Mouse (Mus musculus) C2C12 (cell line): Measurements from ENCODE around the gene Ntn1.

Source experiments
- CEBPB ChIP-seq: IDR thresholded peaks from one replicate; pipeline ENCODE4 v1.6.1; 2011; ENCODE audit warnings: low read depth, mild to moderate bottlenecking, control low read depth, moderate library complexity
- CTCF ChIP-seq: IDR thresholded peaks from one replicate; pipeline ENCODE4 v1.5.1; 2011; ENCODE audit not compliant: control insufficient read depth, insufficient read depth, insufficient read length
- FOSL1 ChIP-seq: IDR thresholded peaks from one replicate; pipeline ENCODE4 v1.8.0; 2011; ENCODE audit warnings: mild to moderate bottlenecking, low read length; ENCODE audit not compliant: poor library complexity, insufficient read depth, severe bottlenecking
- MAX ChIP-seq: IDR thresholded peaks from one replicate; pipeline ENCODE4 v1.6.1; 2011; ENCODE audit warnings: mild to moderate bottlenecking, control low read depth
- MYOD1 ChIP-seq: IDR thresholded peaks from one replicate; pipeline ENCODE4 v1.6.1; 2011; ENCODE audit warnings: low read depth; ENCODE audit not compliant: control insufficient read depth, insufficient read length
- MYOG ChIP-seq: IDR thresholded peaks from one replicate; pipeline ENCODE4 v1.6.1; 2011; ENCODE audit not compliant: control insufficient read depth, insufficient read length; ENCODE audit errors: extremely low read depth
- USF1 ChIP-seq: IDR thresholded peaks from one replicate; pipeline ENCODE4 v1.6.1; 2011; ENCODE audit warnings: low read depth, mild to moderate bottlenecking, control low read depth, moderate library complexity

- TF ChIP-seq CTCF (no peak), MAX (no peak), MYOG (no peak), USF1 (no peak), CEBPB (no peak), FOSL1 (no peak), MYOD1 (no peak)
Measured at GRCm38 (mm10) chr11:68447242-68447641, 46.6 kb upstream of the Ntn1 start.
